Mouse (Mus musculus): Measurements from ENCODE around the gene Nolc1. TPM values are rescaled to one million over a fixed set of nuclear protein-coding genes. Genes with fewer than 3 reads are reported as not detected.
A peak's percentile ranks its signal among the peaks of the same experiment; 100 is the strongest.

The Nolc1 gene
- polyA plus RNA-seq, 1 experiment from 2014 or later = 50.0 TPM

GRCm38 (mm10) chr19:46073285-46073684 lies 2.4 kb upstream of the Nolc1 start:
- H3K36me3 ChIP-seq (ENCODE audit: insufficient read depth, low read length) = peaks cover 25% of the 10 kb centered on the region
- no peak for TF ChIP-seq CTCF (IDR thresholded peaks at IDR 0.05; ENCODE audit: low read depth)
- H3K27ac ChIP-seq = no peak overlapping the region
- ATAC-seq (replicated peaks; ENCODE audit: low FRiP score, low read depth) (no peak), DNase-seq (ENCODE audit: low spot score) (no peak)
- no peak overlapping the region for H3K4me2 ChIP-seq (ENCODE audit: low read length)
- peaks cover 12% of the 10 kb centered on the region for H3K4me1 ChIP-seq (replicated peaks; ENCODE audit: insufficient read depth, low read length)
- no peak overlapping the region for H3K4me3 ChIP-seq (replicated peaks; ENCODE audit: low read depth, low read length)
- no peaks in the 10 kb centered on the region for H3K27me3 ChIP-seq (ENCODE audit: insufficient read depth, low read length)
- no peaks in the 10 kb centered on the region for H3K9me3 ChIP-seq (replicated peaks; ENCODE audit: low read length)
- no peak overlapping the region for H3K9ac ChIP-seq (ENCODE audit: low read depth, low read length)
- 84% methylated on average over 7 of the region's 7 CpGs for WGBS

DNA sequence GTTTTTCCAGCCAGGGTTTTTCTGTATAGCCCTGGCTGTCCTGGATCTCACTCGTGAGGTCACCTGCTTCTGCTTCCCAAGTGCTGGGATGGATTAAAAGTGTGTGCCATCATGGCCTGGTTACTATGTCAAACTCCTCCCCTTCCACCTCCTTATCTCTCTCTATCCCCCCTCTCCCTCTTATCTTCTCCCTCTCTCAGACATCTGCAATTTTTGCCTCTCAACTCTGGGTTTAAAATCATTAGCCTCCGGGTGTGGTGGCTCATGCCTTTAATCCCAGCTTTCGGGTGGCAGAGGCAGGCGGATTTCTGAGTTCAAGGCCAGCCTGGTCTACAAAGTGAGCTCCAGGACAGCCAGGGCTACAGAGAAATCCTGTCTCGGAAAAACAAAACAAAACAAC lies 1.4 kb upstream of the Nolc1 start:
- 93% methylated on average over 5 of the region's 5 CpGs for WGBS
- Histone ChIP-seq H3K4me3 (replicated peaks; ENCODE audit: low read depth, low read length) (no peak overlapping the region), H3K27me3 (ENCODE audit: insufficient read depth, low read length) (no peaks in the 10 kb centered on the region), H3K4me2 (ENCODE audit: low read length) (no peak overlapping the region), H3K36me3 (ENCODE audit: insufficient read depth, low read length) (peaks cover 30% of the 10 kb centered on the region), H3K4me1 (replicated peaks; ENCODE audit: insufficient read depth, low read length) (peaks cover 12% of the 10 kb centered on the region), H3K27ac (no peak overlapping the region), H3K9ac (ENCODE audit: low read depth, low read length) (no peak overlapping the region), H3K9me3 (replicated peaks; ENCODE audit: low read length) (no peaks in the 10 kb centered on the region)
- ATAC-seq (replicated peaks; ENCODE audit: low FRiP score, low read depth) = no peak
- no peak for TF ChIP-seq CTCF (IDR thresholded peaks at IDR 0.05; ENCODE audit: low read depth)
- DNase-seq (ENCODE audit: low spot score) = no peak

DNA sequence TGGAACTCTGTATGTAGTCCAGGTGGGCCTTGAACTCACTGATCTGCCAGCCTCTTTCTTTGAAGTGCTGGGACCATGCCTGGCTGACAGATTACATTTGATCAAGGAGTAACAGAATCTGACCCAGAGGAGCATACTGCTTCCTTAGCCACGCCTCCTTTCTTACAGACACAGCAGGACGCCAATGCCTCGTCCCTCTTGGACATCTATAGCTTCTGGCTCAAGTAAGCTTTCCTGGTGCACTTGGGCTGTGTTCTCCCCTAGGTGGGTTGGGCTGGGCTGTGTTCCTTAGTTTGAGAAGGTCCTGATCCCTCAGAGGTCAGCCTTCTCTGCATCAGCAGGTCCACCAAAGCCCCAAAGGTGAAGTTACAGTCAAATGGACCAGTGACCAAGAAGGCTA lies 2.9 kb downstream of the Nolc1 start:
- Histone ChIP-seq H3K36me3 (ENCODE audit: insufficient read depth, low read length) (peaks cover 49% of the 10 kb centered on the region), H3K4me1 (replicated peaks; ENCODE audit: insufficient read depth, low read length) (peaks cover 12% of the 10 kb centered on the region), H3K27ac (no peak overlapping the region), H3K4me2 (ENCODE audit: low read length) (no peak overlapping the region), H3K9ac (ENCODE audit: low read depth, low read length) (no peak overlapping the region), H3K9me3 (replicated peaks; ENCODE audit: low read length) (no peaks in the 10 kb centered on the region), H3K27me3 (ENCODE audit: insufficient read depth, low read length) (no peaks in the 10 kb centered on the region), H3K4me3 (replicated peaks; ENCODE audit: low read depth, low read length) (no peak overlapping the region)
- DNase-seq (ENCODE audit: low spot score) (no peak), ATAC-seq (replicated peaks; ENCODE audit: low FRiP score, low read depth) (no peak)
- no peak for TF ChIP-seq CTCF (IDR thresholded peaks at IDR 0.05; ENCODE audit: low read depth)
- WGBS = 62% methylated on average over 3 of the region's 3 CpGs

DNA sequence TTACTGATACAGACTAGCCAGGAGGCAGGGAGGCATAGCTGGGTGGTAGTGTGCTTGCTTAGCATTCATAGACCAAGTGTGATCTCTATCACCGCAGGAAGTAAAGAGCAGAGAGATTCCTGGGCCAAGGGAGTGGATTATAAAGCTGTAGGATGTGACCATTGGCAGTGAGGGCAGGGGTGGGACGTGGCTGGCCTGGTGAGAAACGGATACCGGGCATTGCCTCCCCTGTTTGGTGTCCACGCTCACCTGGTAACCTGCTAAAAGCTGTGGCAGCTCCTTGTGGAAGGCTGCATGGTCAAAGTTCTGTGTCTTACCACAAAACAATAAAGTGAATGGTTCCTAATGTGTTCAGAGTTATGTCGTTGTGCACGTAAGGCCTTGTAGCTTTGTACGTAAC lies 9.5 kb downstream of the Nolc1 start:
- Histone ChIP-seq H3K27ac (no peak overlapping the region), H3K36me3 (ENCODE audit: insufficient read depth, low read length) (peaks cover 48% of the 10 kb centered on the region), H3K27me3 (ENCODE audit: insufficient read depth, low read length) (no peaks in the 10 kb centered on the region), H3K4me3 (replicated peaks; ENCODE audit: low read depth, low read length) (no peak overlapping the region), H3K9me3 (replicated peaks; ENCODE audit: low read length) (no peaks in the 10 kb centered on the region), H3K9ac (ENCODE audit: low read depth, low read length) (no peak overlapping the region), H3K4me2 (ENCODE audit: low read length) (no peak overlapping the region), H3K4me1 (replicated peaks; ENCODE audit: insufficient read depth, low read length) (no peaks in the 10 kb centered on the region)
- DNase-seq (ENCODE audit: low spot score) (no peak), ATAC-seq (replicated peaks; ENCODE audit: low FRiP score, low read depth) (no peak)
- WGBS = 96% methylated on average over 8 of the region's 8 CpGs
- TF ChIP-seq CTCF (IDR thresholded peaks at IDR 0.05; ENCODE audit: low read depth) = no peak

GRCm38 (mm10) chr19:46086337-46086736 lies 10.7 kb downstream of the Nolc1 start:
- H3K9ac ChIP-seq (ENCODE audit: low read depth, low read length) = no peak overlapping the region
- H3K27me3 ChIP-seq (ENCODE audit: insufficient read depth, low read length) = no peaks in the 10 kb centered on the region
- no peak overlapping the region for H3K4me3 ChIP-seq (replicated peaks; ENCODE audit: low read depth, low read length)
- 53% methylated on average over 3 of the region's 3 CpGs for WGBS
- no peaks in the 10 kb centered on the region for H3K4me1 ChIP-seq (replicated peaks; ENCODE audit: insufficient read depth, low read length)
- H3K36me3 ChIP-seq (ENCODE audit: insufficient read depth, low read length) = peaks cover 37% of the 10 kb centered on the region
- H3K27ac ChIP-seq = no peak overlapping the region
- DNase-seq (ENCODE audit: low spot score) (peak; percentile 81), ATAC-seq (replicated peaks; ENCODE audit: low FRiP score, low read depth) (no peak)
- TF ChIP-seq CTCF (IDR thresholded peaks at IDR 0.05; ENCODE audit: low read depth) = peak; percentile 80
- no peak overlapping the region for H3K4me2 ChIP-seq (ENCODE audit: low read length)
- no peaks in the 10 kb centered on the region for H3K9me3 ChIP-seq (replicated peaks; ENCODE audit: low read length)

DNA sequence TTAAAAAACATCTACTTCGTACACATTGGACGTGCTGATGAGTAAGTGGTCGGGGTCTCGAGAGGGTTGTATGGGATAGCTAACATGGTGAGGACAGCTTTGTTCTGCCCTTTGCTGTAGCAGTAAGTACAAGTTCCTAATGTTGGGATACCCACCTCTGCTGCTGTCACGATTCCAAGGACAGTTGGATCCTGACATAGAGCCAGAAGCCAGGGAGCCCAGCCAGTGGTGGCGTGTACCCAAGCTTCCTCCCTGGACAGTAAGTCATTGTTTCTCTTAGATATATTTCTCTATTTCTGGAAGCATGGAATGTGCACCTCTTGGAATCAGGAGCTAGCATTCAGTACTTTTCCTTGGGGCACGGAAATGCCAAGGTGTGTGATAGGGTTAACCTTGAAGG lies 12.2 kb downstream of the Nolc1 start:
- Histone ChIP-seq H3K4me3 (replicated peaks; ENCODE audit: low read depth, low read length) (no peak overlapping the region), H3K9ac (ENCODE audit: low read depth, low read length) (no peak overlapping the region), H3K4me2 (ENCODE audit: low read length) (no peak overlapping the region), H3K27ac (no peak overlapping the region), H3K36me3 (ENCODE audit: insufficient read depth, low read length) (peaks cover 21% of the 10 kb centered on the region), H3K27me3 (ENCODE audit: insufficient read depth, low read length) (no peaks in the 10 kb centered on the region), H3K9me3 (replicated peaks; ENCODE audit: low read length) (no peaks in the 10 kb centered on the region), H3K4me1 (replicated peaks; ENCODE audit: insufficient read depth, low read length) (no peaks in the 10 kb centered on the region)
- no peak for DNase-seq (ENCODE audit: low spot score)
- TF ChIP-seq CTCF (IDR thresholded peaks at IDR 0.05; ENCODE audit: low read depth) = no peak
- ATAC-seq (replicated peaks; ENCODE audit: low FRiP score, low read depth) = no peak
- 78% methylated on average over 7 of the region's 7 CpGs for WGBS

DNA sequence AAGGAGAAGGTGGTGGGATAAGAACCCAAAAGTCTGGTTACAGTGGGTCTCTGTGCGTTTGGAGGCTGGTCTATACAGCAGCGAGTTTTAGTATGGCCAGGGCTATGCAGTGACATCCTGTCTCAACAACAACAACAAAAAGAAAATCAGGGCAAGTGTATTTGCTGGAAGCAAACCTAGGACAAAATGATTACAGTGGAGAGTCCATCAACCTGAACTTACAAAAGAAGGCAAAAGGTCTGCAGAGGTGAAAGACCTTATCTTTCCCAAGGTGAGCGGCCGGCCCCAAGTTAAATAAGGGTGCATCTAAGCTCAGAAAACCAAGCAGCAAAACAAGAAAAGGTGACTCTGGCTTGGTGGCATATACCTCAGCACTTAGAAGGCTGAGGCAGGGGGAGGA lies 16.0 kb downstream of the Nolc1 start:
- H3K9ac ChIP-seq (ENCODE audit: low read depth, low read length) = no peak overlapping the region
- H3K36me3 ChIP-seq (ENCODE audit: insufficient read depth, low read length) = no peaks in the 10 kb centered on the region
- H3K4me2 ChIP-seq (ENCODE audit: low read length) = no peak overlapping the region
- H3K9me3 ChIP-seq (replicated peaks; ENCODE audit: low read length) = no peaks in the 10 kb centered on the region; the same call in 1 of the 2 replicates
- DNase-seq (ENCODE audit: low spot score) = no peak
- 90% methylated on average over 4 of the region's 4 CpGs for WGBS
- H3K4me3 ChIP-seq (replicated peaks; ENCODE audit: low read depth, low read length) = no peak overlapping the region
- no peak for TF ChIP-seq CTCF (IDR thresholded peaks at IDR 0.05; ENCODE audit: low read depth)
- H3K27me3 ChIP-seq (ENCODE audit: insufficient read depth, low read length) = no peaks in the 10 kb centered on the region
- H3K4me1 ChIP-seq (replicated peaks; ENCODE audit: insufficient read depth, low read length) = no peaks in the 10 kb centered on the region
- H3K27ac ChIP-seq = no peak overlapping the region
- no peak for ATAC-seq (replicated peaks; ENCODE audit: low FRiP score, low read depth)
